Mouse (Mus musculus): ENCODE data around the gene Mrpl20. TPM values are rescaled to one million over a fixed set of nuclear protein-coding genes. Genes with fewer than 3 reads are reported as not detected.

Mrpl20 gene
- 32.6 and 49.9 TPM in 2 replicates for polyA plus RNA-seq (2012; rRNA removed; ENCODE audit: low replicate concordance)

DNA sequence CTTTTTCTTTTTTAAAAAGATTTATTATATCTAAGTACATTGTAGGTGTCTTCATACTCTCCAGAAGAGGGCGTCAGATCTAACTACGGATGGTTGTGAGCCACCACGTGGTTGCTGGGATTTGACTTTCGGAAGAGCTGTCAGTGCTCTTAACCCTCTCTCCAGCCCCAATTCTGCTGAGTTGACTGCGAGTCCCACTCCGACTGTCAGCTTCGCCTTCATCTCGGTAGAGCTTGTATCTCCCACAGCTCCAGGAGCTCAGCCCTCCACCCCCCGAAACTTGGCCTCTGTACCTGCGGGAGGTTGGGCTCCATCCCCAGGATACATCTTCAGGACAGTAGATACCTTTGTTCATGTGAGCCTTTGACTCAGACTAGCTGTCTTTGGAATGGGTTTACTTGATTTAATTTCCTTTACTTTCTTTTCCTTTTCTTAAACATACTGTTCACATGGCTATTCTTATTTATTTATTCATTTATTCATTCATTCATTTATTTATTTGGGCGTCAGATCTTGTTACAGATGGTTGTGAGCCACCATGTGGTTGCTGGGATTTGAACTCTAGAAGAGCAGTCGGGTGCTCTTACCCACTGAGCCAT is at the start of gene Mrpl20:
Gene Mrpl20, plus strand, starts transcription at position 138 of the 599 bp plus-strand sequence.

DNA sequence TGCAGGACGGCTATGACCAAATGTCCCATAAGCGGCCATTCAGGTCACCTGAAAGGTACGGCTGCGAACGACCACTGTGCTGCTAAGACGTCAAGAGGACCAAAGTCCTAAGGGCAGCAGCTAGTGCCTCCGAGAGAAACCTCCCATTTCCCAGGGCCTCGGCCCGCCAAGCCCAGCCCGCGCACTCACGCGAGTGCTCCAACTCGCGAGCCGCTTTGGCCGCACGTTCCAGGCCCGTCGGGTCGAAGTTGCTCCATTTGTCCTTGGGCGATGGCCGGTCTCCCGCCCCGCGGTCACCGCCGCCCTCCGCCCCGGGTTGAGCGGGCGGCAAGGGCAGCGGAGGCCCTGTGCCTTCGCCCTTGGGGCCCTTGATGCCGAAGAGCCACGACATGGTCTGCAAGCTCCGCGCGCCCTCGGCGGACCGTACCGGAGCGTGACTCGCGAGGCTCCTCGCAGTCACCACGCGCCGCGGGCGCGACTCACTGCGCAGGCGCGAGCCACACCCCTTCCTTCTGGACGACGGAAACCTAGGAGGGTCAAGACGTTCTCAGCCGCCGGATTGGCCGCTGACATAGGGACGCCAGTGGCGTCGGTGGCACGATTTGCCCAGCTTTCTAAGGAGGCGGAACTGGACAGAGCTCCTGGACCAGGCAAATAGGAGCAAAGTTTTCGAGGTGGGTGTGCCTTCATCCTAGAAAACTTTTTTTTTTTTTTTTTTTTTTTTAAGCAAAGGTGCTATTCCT is 41.9 kb upstream of the Mrpl20 start, which contains the start of gene Atad3a:
Gene Atad3a, minus strand, starts transcription at position 481 of the 743 bp plus-strand sequence.

GRCm38 (mm10) chr4:155774280-155774754 is 28.4 kb upstream of the Mrpl20 start, which contains the start of gene Vwa1:
Gene Vwa1, minus strand, starts transcription at chr4:155774698.

DNA sequence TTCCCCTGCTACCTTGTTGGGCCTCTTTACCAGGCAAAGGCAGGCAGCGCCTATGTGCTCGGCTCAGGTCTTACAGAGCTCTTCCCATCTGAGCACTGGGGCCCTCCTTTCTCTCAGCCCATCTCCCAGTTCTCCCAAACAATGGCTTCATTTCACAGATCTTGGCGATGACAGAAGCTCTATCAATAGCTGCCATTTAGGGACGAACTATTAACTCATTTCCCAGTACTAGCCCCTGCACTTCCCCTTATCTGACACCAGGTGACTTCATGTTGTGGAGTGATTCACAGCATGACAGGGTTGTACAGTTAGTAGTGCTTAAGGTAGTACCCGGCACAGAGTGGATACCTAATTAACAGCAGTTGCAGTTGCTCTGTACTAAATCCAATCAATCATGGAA is 16.9 kb upstream of the Mrpl20 start, which contains the start of gene Tmem88b:
Gene Tmem88b, minus strand, starts transcription at position 56 of the 400 bp plus-strand sequence.

DNA sequence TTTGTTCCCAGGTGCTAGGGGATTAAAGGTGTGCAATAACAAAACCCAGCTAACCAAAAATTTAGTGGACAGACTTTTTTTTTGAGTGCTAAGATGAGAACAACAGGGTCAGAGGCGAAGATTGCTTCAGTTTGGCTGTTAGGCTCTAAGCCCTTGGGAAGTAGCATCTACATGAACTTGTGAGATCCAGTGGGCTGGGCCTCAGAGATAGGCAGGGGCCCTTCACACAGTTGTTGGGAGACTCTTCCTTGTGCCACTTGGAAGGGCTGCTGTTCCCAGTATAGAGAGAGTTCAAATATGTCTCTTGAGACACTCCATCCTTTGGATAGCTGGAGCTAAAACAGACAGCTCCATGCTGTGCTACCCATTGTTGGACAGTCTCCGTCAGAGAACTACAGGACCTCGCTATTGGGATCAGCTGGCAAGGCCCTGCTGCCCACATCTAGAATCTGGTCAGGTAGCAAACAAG is 12.6 kb upstream of the Mrpl20 start, which contains the start of gene Ankrd65:
Gene Ankrd65, plus strand, starts transcription at position 419 of the 469 bp plus-strand sequence.

DNA sequence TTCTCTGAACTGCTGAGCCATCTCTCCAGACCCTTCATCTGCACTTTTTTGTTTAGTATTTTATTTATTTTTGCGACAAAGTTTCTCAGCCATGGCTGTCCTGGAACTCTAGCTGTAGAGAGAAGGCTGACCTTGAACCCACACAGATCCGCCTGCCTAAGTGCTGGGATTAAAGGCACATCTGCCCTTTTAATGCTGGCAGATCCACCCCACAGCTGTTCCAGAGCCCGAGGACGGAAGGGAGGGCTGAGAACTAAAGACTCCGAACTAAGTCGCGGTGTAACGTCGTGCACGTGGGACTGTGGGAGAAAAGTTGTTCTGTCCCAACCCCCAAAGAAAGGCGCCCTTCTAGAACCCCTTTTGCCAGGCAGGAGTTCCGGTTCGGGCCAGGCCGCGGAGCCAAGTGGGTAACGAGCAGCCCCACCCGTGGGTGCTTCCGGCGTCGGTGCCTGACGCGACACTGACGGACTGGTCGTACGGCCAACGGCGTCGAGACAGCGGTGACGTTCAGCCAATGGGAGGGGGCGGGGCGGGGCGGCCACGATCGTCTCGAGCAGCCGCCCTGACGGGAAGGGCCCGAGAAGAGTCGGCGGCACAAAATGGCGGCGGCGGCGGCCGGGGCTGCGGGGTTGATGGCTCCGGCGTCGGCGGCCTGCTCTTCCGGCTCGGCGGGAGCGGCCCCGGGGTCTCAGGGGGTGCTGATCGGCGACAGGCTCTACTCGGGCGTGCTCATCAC is 9.4 kb downstream of the Mrpl20 start, which contains the start of gene Ccnl2:
Gene Ccnl2, plus strand, starts transcription at position 561 of the 736 bp plus-strand sequence.

GRCm38 (mm10) chr4:155831205-155831766 is 28.6 kb downstream of the Mrpl20 start, which contains the start of gene Aurkaip1:
Gene Aurkaip1, plus strand, starts transcription at chr4:155831272.

DNA sequence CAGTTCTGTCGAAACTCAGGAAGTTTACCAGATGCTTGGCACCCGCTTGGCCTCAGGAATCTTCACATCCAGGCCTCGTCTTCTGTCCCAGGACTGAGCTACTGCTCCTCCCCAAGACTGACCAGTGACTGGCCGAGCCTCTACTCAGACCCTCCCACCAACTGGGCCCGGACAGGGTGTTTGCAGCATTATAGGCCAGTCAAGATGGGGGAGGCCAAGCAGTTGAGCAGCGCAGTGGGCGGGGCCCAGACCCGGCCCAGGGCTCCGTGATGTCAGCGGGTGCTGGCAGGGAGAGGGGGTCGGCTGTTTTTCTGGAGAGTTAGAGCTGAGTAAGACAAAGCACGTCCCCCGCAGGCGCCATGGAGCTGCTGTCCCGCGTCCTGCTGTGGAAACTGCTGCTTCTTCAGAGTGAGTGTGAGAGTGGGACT is 36.8 kb downstream of the Mrpl20 start, which contains the start of gene Mxra8:
Gene Mxra8, plus strand, starts transcription at position 198 of the 428 bp plus-strand sequence.

GRCm38 (mm10) chr4:155846871-155847578 is 44.3 kb downstream of the Mrpl20 start, which contains the start of gene Dvl1:
Gene Dvl1, plus strand, starts transcription at chr4:155847402.

Other genes starting within 250 kb of the Mrpl20 start
- gene Nadk, start 240.5 kb upstream of the Mrpl20 start, polyA plus RNA-seq (2012; rRNA removed; ENCODE audit: low replicate concordance): 106 and 132 TPM in 2 replicates
- gene Slc35e2, start 201.5 kb upstream of the Mrpl20 start, polyA plus RNA-seq (2012; rRNA removed; ENCODE audit: low replicate concordance): 16.8 and 17.8 TPM in 2 replicates
- 28.5 and 44.9 TPM in 2 replicates for gene Cdk11b, start 178.0 kb upstream of the Mrpl20 start, polyA plus RNA-seq (2012; rRNA removed; ENCODE audit: low replicate concordance)
- gene Gm10563, start 157.5 kb upstream of the Mrpl20 start, polyA plus RNA-seq (2012; rRNA removed; ENCODE audit: low replicate concordance): not detected in 2 replicates
- gene Mmp23, start 149.5 kb upstream of the Mrpl20 start, polyA plus RNA-seq (2012; rRNA removed; ENCODE audit: low replicate concordance): 23.1 and 28.4 TPM in 2 replicates
- 63.6 and 88.9 TPM in 2 replicates for gene Mib2, start 133.7 kb upstream of the Mrpl20 start, polyA plus RNA-seq (2012; rRNA removed; ENCODE audit: low replicate concordance)
- gene Fndc10, start 108.5 kb upstream of the Mrpl20 start, polyA plus RNA-seq (2012; rRNA removed; ENCODE audit: low replicate concordance): 28.5 and 30.2 TPM in 2 replicates
- 124 and 138 TPM in 2 replicates for gene Ssu72, start 98.1 kb upstream of the Mrpl20 start, polyA plus RNA-seq (2012; rRNA removed; ENCODE audit: low replicate concordance)
- gene Tmem240, start 68.1 kb upstream of the Mrpl20 start, polyA plus RNA-seq (2012; rRNA removed; ENCODE audit: low replicate concordance): 0.58 and 0.78 TPM in 2 replicates
- 102 and 109 TPM in 2 replicates for gene Atad3a, start 41.8 kb upstream of the Mrpl20 start, polyA plus RNA-seq (2012; rRNA removed; ENCODE audit: low replicate concordance)
- gene Vwa1, start 28.2 kb upstream of the Mrpl20 start, polyA plus RNA-seq (2012; rRNA removed; ENCODE audit: low replicate concordance): 19.1 and 135 TPM in 2 replicates
- gene Tmem88b, start 17.0 kb upstream of the Mrpl20 start, polyA plus RNA-seq (2012; rRNA removed; ENCODE audit: low replicate concordance): 3.1 and 6.1 TPM in 2 replicates
- not detected in 2 replicates for gene Ankrd65, start 12.4 kb upstream of the Mrpl20 start, polyA plus RNA-seq (2012; rRNA removed; ENCODE audit: low replicate concordance)
- gene Ccnl2, start 9.6 kb downstream of the Mrpl20 start, polyA plus RNA-seq (2012; rRNA removed; ENCODE audit: low replicate concordance): 23.8 and 25.3 TPM in 2 replicates
- 159 and 208 TPM in 2 replicates for gene Aurkaip1, start 28.4 kb downstream of the Mrpl20 start, polyA plus RNA-seq (2012; rRNA removed; ENCODE audit: low replicate concordance)
- 69.2 and 97.5 TPM in 2 replicates for gene Mxra8, start 36.8 kb downstream of the Mrpl20 start, polyA plus RNA-seq (2012; rRNA removed; ENCODE audit: low replicate concordance)
- gene Dvl1, start 44.5 kb downstream of the Mrpl20 start, polyA plus RNA-seq (2012; rRNA removed; ENCODE audit: low replicate concordance): 142 and 173 TPM in 2 replicates
- gene Tas1r3, start 60.5 kb downstream of the Mrpl20 start, polyA plus RNA-seq (2012; rRNA removed; ENCODE audit: low replicate concordance): 1.1 and 1.2 TPM in 2 replicates
- gene Cptp, start 66.6 kb downstream of the Mrpl20 start, polyA plus RNA-seq (2012; rRNA removed; ENCODE audit: low replicate concordance): 56.0 and 86.9 TPM in 2 replicates
- 14.6 and 19.2 TPM in 2 replicates for gene Ints11, start 66.7 kb downstream of the Mrpl20 start, polyA plus RNA-seq (2012; rRNA removed; ENCODE audit: low replicate concordance)
- 30.9 and 65.5 TPM in 2 replicates for gene Pusl1, start 88.9 kb downstream of the Mrpl20 start, polyA plus RNA-seq (2012; rRNA removed; ENCODE audit: low replicate concordance)
- 13.3 and 14.8 TPM in 2 replicates for gene Acap3, start 88.9 kb downstream of the Mrpl20 start, polyA plus RNA-seq (2012; rRNA removed; ENCODE audit: low replicate concordance)
- gene Ube2j2, start 141.0 kb downstream of the Mrpl20 start, polyA plus RNA-seq (2012; rRNA removed; ENCODE audit: low replicate concordance): 123 and 179 TPM in 2 replicates
- 121 and 260 TPM in 2 replicates for gene C1qtnf12, start 159.4 kb downstream of the Mrpl20 start, polyA plus RNA-seq (2012; rRNA removed; ENCODE audit: low replicate concordance)
- 5.3 and 6.9 TPM in 2 replicates for gene B3galt6, start 189.8 kb downstream of the Mrpl20 start, polyA plus RNA-seq (2012; rRNA removed; ENCODE audit: low replicate concordance)
- 44.0 and 69.6 TPM in 2 replicates for gene Sdf4, start 190.0 kb downstream of the Mrpl20 start, polyA plus RNA-seq (2012; rRNA removed; ENCODE audit: low replicate concordance)
- gene Tnfrsf4, start 211.0 kb downstream of the Mrpl20 start, polyA plus RNA-seq (2012; rRNA removed; ENCODE audit: low replicate concordance): 3.6 and 6.5 TPM in 2 replicates
- 2.5 and 3.5 TPM in 2 replicates for gene Tnfrsf18, start 223.3 kb downstream of the Mrpl20 start, polyA plus RNA-seq (2012; rRNA removed; ENCODE audit: low replicate concordance)

Data from duodenum, adult 2 months (tissue).